Mouse (Mus musculus): ENCODE results near the gene Fam19a3. TPM values are rescaled to one million over a fixed set of nuclear protein-coding genes. Genes with fewer than 3 reads are reported as not detected.

The Fam19a3 gene
- total and polyA plus RNA-seq, 3 experiments, result 0.04 to 0.16 TPM; not detected in 1

GRCm38 (mm10) chr3:104817991-104818748 is 36.5 kb upstream of the Fam19a3 start, which contains the start of gene Mov10:
Gene Mov10, minus strand, starts transcription at chr3:104818563.
- Histone ChIP-seq H3K27ac (ENCODE audit: insufficient read depth, low read depth) (peak within 1 kb of the TSS; percentile 50), H3K79me2 (replicated peaks; ENCODE audit: control insufficient read depth, extremely low read depth, insufficient read depth, poor library complexity, severe bottlenecking) (no peaks in the 10 kb centered on the region), H3K4me1 (ENCODE audit: control insufficient read depth in 1 of 2, insufficient read depth in 2 of 2) (peaks cover 10 to 60% of the 10 kb centered on the region in 2 experiments), H3K36me3 (replicated peaks in 1 of 2; ENCODE audit: control insufficient read depth in 1 of 2, insufficient read depth in 1 of 2, low read length in 1 of 2) (peaks cover 7 to 26% of the 10 kb centered on the region in 2 experiments), H3K27me3 (replicated peaks) (no peaks in the 10 kb centered on the region), H3K4me3 (replicated peaks in 1 of 3; ENCODE audit: low read depth in 2 of 3, low read length in 2 of 3, poor library complexity in 1 of 3) (peak within 1 kb of the TSS; percentile 80 to 90 (median 88)), H3K9ac (ENCODE audit: insufficient read depth, low read depth) (peak within 1 kb of the TSS; percentile 87), H3K9me3 (replicated peaks; ENCODE audit: low read length) (no peaks in the 10 kb centered on the region), H3K4me2 (ENCODE audit: insufficient read depth, low read depth, poor library complexity, severe bottlenecking) (peak within 1 kb of the TSS; percentile 92)
- in situ Hi-C loops (cut with MboI; ENCODE audit: low pct_ligation_motif_present, low pct_unique_long_range_greater_than_20kb, low sequenced_read_pairs), result no loop called here
- TF ChIP-seq PAX5 (IDR thresholded peaks at IDR 0.05; ENCODE audit: low read length) (no peak), TBP (conservative IDR thresholded peaks at IDR 0.05; ENCODE audit: low read depth, low read length) (no peak), USF2 (conservative IDR thresholded peaks at IDR 0.05; ENCODE audit: low read depth, low read length) (no peak), MEF2A (IDR thresholded peaks at IDR 0.05; ENCODE audit: borderline replicate concordance, low read depth, low read length) (0 out of 2 replicates have a peak, but pooled peaks have one; percentile 17), ZKSCAN1 (IDR thresholded peaks at IDR 0.05; ENCODE audit: borderline replicate concordance, low read depth, low read length) (no peak), MYC (IDR thresholded peaks at IDR 0.05; ENCODE audit: low read depth, low read length) (no peak), JUN (IDR thresholded peaks at IDR 0.05; ENCODE audit: insufficient read depth, low read depth, low read length) (no peak), HCFC1 (IDR thresholded peaks at IDR 0.05; ENCODE audit: low read depth, low read length) (no peak), POLR2A (IDR thresholded peaks at IDR 0.05; ENCODE audit: low read depth, low read length) (peak; percentile 49), ELF1 (IDR thresholded peaks at IDR 0.05; ENCODE audit: low read depth, low read length) (peak; percentile 71), SMC3 (IDR thresholded peaks at IDR 0.05; ENCODE audit: low read depth, low read length) (no peak), SIN3A (IDR thresholded peaks at IDR 0.05; ENCODE audit: low read length) (peak; percentile 69; the same call in 1 of the 2 replicates), MAX (IDR thresholded peaks at IDR 0.05; ENCODE audit: low read length) (0 out of 2 replicates have a peak, but pooled peaks have one; percentile 29), MAZ (IDR thresholded peaks at IDR 0.05; ENCODE audit: low read depth, low read length) (0 out of 2 replicates have a peak, but pooled peaks have one; percentile 12), IRF4 (IDR thresholded peaks at IDR 0.05; ENCODE audit: low read depth, low read length) (peak; percentile 92), USF1 (IDR thresholded peaks at IDR 0.05; ENCODE audit: low read depth, low read length) (no peak), ETS1 (conservative IDR thresholded peaks at IDR 0.05; ENCODE audit: low read depth, low read length) (no peak), CTCF (conservative IDR thresholded peaks at IDR 0.05 in 1 of 2, IDR thresholded peaks at IDR 0.05 in 1 of 2; ENCODE audit: low read depth in 2 of 2, low read length in 2 of 2) (no peak), RAD21 (IDR thresholded peaks at IDR 0.05; ENCODE audit: low read depth, low read length) (no peak), E2F4 (IDR thresholded peaks at IDR 0.05; ENCODE audit: insufficient replicate concordance, low read depth, low read length) (no peak), RCOR1 (conservative IDR thresholded peaks at IDR 0.05; ENCODE audit: low read depth, low read length) (0 out of 2 replicates have a peak, but pooled peaks have one; percentile 27), POLR2AphosphoS2 (IDR thresholded peaks at IDR 0.05; ENCODE audit: low read depth, low read length) (0 out of 2 replicates have a peak, but pooled peaks have one; percentile 31), NRF1 (IDR thresholded peaks at IDR 0.05; ENCODE audit: low read depth, low read length) (no peak), CHD2 (IDR thresholded peaks at IDR 0.05; ENCODE audit: low read length) (peak; percentile 66), MXI1 (IDR thresholded peaks at IDR 0.05; ENCODE audit: low read depth, low read length) (peak; percentile 34), KAT2A (IDR thresholded peaks at IDR 0.05; ENCODE audit: insufficient replicate concordance, low read length) (no peak), NELFE (IDR thresholded peaks at IDR 0.05; ENCODE audit: low read depth, low read length) (peak; percentile 30; the same call in 1 of the 2 replicates), TCF12 (IDR thresholded peaks at IDR 0.05; ENCODE audit: low read depth, low read length) (peak; percentile 66; the same call in 1 of the 2 replicates), EP300 (IDR thresholded peaks at IDR 0.05; ENCODE audit: low read length) (no peak), ZC3H11A (IDR thresholded peaks at IDR 0.05; ENCODE audit: low read depth, low read length) (no peak), GABPA (IDR thresholded peaks at IDR 0.05; ENCODE audit: insufficient replicate concordance, low read depth, low read length) (no peak), UBTF (IDR thresholded peaks at IDR 0.05; ENCODE audit: low read depth, low read length) (0 out of 2 replicates have a peak, but pooled peaks have one; percentile 30), ZMIZ1 (IDR thresholded peaks at IDR 0.05; ENCODE audit: low read depth, low read length) (no peak; the same call in 1 of the 2 replicates), ZNF384 (IDR thresholded peaks at IDR 0.05; ENCODE audit: low read depth, low read length) (no peak), CHD1 (IDR thresholded peaks at IDR 0.05; ENCODE audit: low read depth, low read length) (no peak), BHLHE40 (IDR thresholded peaks at IDR 0.05; ENCODE audit: low read depth, low read length) (no peak; the same call in none of the 2 replicates), JUND (conservative IDR thresholded peaks at IDR 0.05; ENCODE audit: low read depth, low read length) (no peak), MAFK (IDR thresholded peaks at IDR 0.05; ENCODE audit: insufficient replicate concordance, low read length) (no peak)
- peak; percentile 58 for DNase-seq (ENCODE audit: extremely low read depth)
- dilution Hi-C loops (cut with MboI; ENCODE audit: extremely low pct_ligation_motif_present, extremely low pct_unique_long_range_greater_than_20kb, low sequenced_read_pairs), result no loop called here
